Mouse (Mus musculus) midbrain, postnatal 0 days (tissue): ENCODE data around the gene Tmem132c. TPM values are rescaled to one million over a fixed set of nuclear protein-coding genes. Genes with fewer than 3 reads are reported as not detected.
A peak's percentile ranks its signal among the peaks of the same experiment; 100 is the strongest.

Source experiments
- ATAC-seq: fragments of 200-750 bp; cut with Nextera tagmentation; 2 replicates; pipeline ENCODE4 v1.8.0; 2017; ENCODE audit warnings: moderate number of reproducible peaks, mild to moderate bottlenecking, moderate TSS enrichment, moderate library complexity; ENCODE audit not compliant: low FRiP score
- DNase-seq: peaks from one replicate; pipeline ENCODE4 v3.0.0-alpha.2; 2015; ENCODE audit warnings: low spot score
- H3K27ac ChIP-seq: fragments of 300-500 bp; sonication (generic); 2 replicates; pipeline ENCODE4 v1.5.1; 2014; ENCODE audit warnings: low read depth, mild to moderate bottlenecking, low read length, mixed read lengths
- H3K27me3 ChIP-seq: fragments of 300-500 bp; sonication (generic); 2 replicates; pipeline ENCODE4 v1.6.1; 2014; ENCODE audit warnings: low read length, control low read depth, mixed read lengths; ENCODE audit not compliant: insufficient read depth
- H3K36me3 ChIP-seq: fragments of 300-500 bp; sonication (generic); 2 replicates; pipeline ENCODE4 v1.6.1; 2014; ENCODE audit warnings: low read length, control low read depth, mixed read lengths; ENCODE audit not compliant: insufficient read depth
- H3K4me1 ChIP-seq: fragments of 300-500 bp; sonication (generic); 2 replicates; pipeline ENCODE4 v1.6.1; 2014; ENCODE audit warnings: mild to moderate bottlenecking, control low read depth, antibody characterized with exemption, low read length, mixed read lengths; ENCODE audit not compliant: insufficient read depth
- H3K4me2 ChIP-seq: fragments of 300-500 bp; sonication (generic); 2 replicates; pipeline ENCODE4 v1.6.1; 2014; ENCODE audit warnings: low read depth, mild to moderate bottlenecking, low read length, mixed read lengths; ENCODE audit not compliant: poor library complexity, severe bottlenecking
- H3K4me3 ChIP-seq: fragments of 300-500 bp; sonication (generic); 2 replicates; pipeline ENCODE4 v1.5.1; 2014; ENCODE audit warnings: low read depth, mild to moderate bottlenecking, low read length, moderate library complexity
- H3K9ac ChIP-seq: fragments of 300-500 bp; sonication (generic); replicated peaks from 2 replicates; pipeline ENCODE4 v1.6.1; 2014; ENCODE audit warnings: mild to moderate bottlenecking, low read length, moderate library complexity, mixed read lengths; ENCODE audit not compliant: poor library complexity, severe bottlenecking
- H3K9me3 ChIP-seq: fragments of 300-500 bp; sonication (generic); 2 replicates; pipeline ENCODE4 v1.6.1; 2016; ENCODE audit warnings: low read length, control low read depth
- CTCF ChIP-seq: IDR thresholded peaks from 2 replicates; pipeline ENCODE4 v1.5.1; 2016; ENCODE audit warnings: antibody characterized with exemption, mild to moderate bottlenecking
- WGBS: fragments of 180-500 bp; shearing (Covaris S2); extraction: QIAGEN DNeasy Blood & Tissue Kit; methylation state at CpG from one replicate; pipeline ENCODE4 v1.1.7; 2014; 5-methylcytosine and 5-hydroxymethylcytosine counted together
- polyA plus RNA-seq: library from polyadenylated mRNA; unstranded; fragments of >200 nt; fragmentation: Nextera tagmentation; extraction: Ambion mirVana; gene quantifications from 2 replicates; pipeline ENCODE4 v1.2.1, GENCODE M21; 2015
- total RNA-seq: library from RNA; depleted of rRNA; stranded (reverse); fragments of >200 nt; gene quantifications from 2 replicates; pipeline ENCODE4 v1.2.3, GENCODE M21; 2014

Tmem132c gene
- total and polyA plus RNA-seq, 2 experiments from 2014 or later = 10.2 to 40.0 TPM

- no peak overlapping the region for H3K4me2 ChIP-seq
- TF ChIP-seq CTCF = no peak
- no peaks in the 10 kb centered on the region for H3K36me3 ChIP-seq
- H3K4me1 ChIP-seq = no peaks in the 10 kb centered on the region
- WGBS = 44% methylated on average over 7 of the region's 7 CpGs
- DNase-seq (no peak), ATAC-seq (no peak)
- no peak overlapping the region for H3K4me3 ChIP-seq
- no peaks in the 10 kb centered on the region for H3K9me3 ChIP-seq
- no peaks in the 10 kb centered on the region for H3K27me3 ChIP-seq
- H3K27ac ChIP-seq = no peak overlapping the region
- H3K9ac ChIP-seq = no peak overlapping the region
Measured at GRCm38 (mm10) chr5:127502838-127503237, 261.2 kb downstream of the Tmem132c start.

DNA sequence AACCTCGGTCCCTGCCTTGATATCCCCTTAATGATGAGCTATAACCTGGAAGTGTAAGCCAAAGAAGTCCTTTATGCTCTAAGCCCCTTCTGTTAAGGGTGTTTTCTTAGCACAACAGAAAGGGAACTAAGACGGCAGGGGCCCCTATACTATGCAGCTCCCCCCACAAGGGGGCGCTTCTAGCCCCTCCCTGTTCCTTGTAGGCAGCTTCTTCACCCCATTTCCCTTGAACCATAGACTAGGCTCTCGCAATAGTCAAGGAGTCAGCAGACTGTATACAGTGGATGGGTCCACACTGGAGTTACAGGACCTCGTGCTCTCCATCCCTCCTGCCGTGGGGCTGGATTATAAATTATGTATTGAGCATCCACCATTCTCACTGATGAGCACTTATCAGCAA, 264.1 kb downstream of the Tmem132c start:
- H3K9me3 ChIP-seq = no peaks in the 10 kb centered on the region
- H3K27me3 ChIP-seq = no peaks in the 10 kb centered on the region
- ATAC-seq = no peak
- no peak overlapping the region for H3K27ac ChIP-seq
- no peak overlapping the region for H3K9ac ChIP-seq
- no peaks in the 10 kb centered on the region for H3K4me1 ChIP-seq
- no peaks in the 10 kb centered on the region for H3K36me3 ChIP-seq
- DNase-seq = no peak
- 58% methylated on average over 6 of the region's 6 CpGs for WGBS
- no peak for TF ChIP-seq CTCF
- no peak overlapping the region for H3K4me3 ChIP-seq
- no peak overlapping the region for H3K4me2 ChIP-seq

GRCm38 (mm10) chr5:127511653-127512052, 270.0 kb downstream of the Tmem132c start:
- Histone ChIP-seq H3K27ac (no peak overlapping the region), H3K9ac (no peak overlapping the region), H3K4me2 (no peak overlapping the region), H3K9me3 (no peaks in the 10 kb centered on the region), H3K4me3 (no peak overlapping the region), H3K27me3 (no peaks in the 10 kb centered on the region), H3K4me1 (no peaks in the 10 kb centered on the region), H3K36me3 (no peaks in the 10 kb centered on the region)
- TF ChIP-seq CTCF = peak; percentile 56
- no peak for ATAC-seq
- DNase-seq = peak; percentile 24
- WGBS = 92% methylated on average over 6 of the region's 6 CpGs

DNA sequence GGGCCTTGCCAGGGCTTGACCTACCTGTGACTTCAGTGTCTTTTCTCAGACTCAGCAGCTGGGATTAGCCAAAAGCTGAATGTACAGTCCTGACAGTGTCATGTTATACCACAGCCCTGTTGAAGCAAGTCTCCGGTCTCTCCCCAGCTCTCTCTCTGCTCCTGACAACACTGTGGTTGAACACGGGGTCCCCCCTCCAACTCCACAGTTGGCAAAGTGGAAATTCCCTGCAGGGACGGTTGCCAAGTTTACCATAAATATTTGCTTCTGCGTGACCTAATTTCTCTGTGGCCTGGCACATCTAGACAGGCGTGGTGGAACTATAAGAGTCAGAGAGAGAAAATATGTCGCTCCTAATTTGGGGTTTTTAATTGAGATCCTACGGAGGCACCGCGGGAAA, 274.4 kb downstream of the Tmem132c start:
- ATAC-seq = no peak
- H3K4me2 ChIP-seq = no peak overlapping the region
- no peaks in the 10 kb centered on the region for H3K4me1 ChIP-seq
- H3K27ac ChIP-seq = no peak overlapping the region
- TF ChIP-seq CTCF = no peak
- H3K9me3 ChIP-seq = no peaks in the 10 kb centered on the region
- 84% methylated on average over 9 of the region's 9 CpGs for WGBS
- no peak overlapping the region for H3K4me3 ChIP-seq
- no peak for DNase-seq
- no peak overlapping the region for H3K9ac ChIP-seq
- H3K36me3 ChIP-seq = no peaks in the 10 kb centered on the region
- no peaks in the 10 kb centered on the region for H3K27me3 ChIP-seq

- DNase-seq (peak; percentile 54), ATAC-seq (no peak)
- Histone ChIP-seq H3K27ac (no peak overlapping the region), H3K36me3 (no peaks in the 10 kb centered on the region), H3K4me2 (no peak overlapping the region), H3K27me3 (no peaks in the 10 kb centered on the region), H3K4me3 (no peak overlapping the region), H3K4me1 (no peaks in the 10 kb centered on the region), H3K9ac (no peak overlapping the region), H3K9me3 (no peaks in the 10 kb centered on the region)
- WGBS = 71% methylated on average over 9 of the region's 9 CpGs
- peak; percentile 67 for TF ChIP-seq CTCF
Measured at GRCm38 (mm10) chr5:127522744-127523476, 281.3 kb downstream of the Tmem132c start.

DNA sequence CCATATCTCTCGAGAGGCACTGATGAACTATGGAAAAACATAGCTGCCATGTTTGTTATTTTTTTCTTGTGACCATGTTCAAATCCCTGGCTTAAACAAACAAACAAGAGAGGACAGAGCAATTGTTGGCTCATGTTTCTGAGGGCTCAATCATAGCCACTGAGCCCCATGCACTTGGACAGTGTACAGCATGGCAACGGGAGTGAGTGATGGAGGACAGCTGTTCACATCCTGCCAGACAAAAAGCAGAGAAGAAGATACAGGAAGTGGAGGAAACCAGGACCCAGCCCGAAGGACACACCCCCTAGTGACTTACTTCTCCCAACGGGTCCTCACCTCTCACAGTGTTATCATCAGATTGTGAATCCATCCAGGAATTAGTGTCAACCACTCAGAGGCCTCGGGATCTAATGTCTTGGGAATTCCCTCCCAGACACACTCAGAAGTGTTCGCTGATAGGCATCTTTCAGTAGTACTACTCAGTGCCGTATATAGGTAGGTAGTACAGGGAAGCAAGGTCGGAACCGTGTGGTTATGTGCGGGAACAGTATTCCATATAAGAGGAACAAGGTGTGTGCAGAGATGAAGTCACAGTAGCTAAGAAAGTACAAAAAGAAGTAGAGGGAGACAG, 285.9 kb downstream of the Tmem132c start:
- H3K4me2 ChIP-seq = no peak overlapping the region
- H3K27me3 ChIP-seq = no peaks in the 10 kb centered on the region
- no peak for TF ChIP-seq CTCF
- no peaks in the 10 kb centered on the region for H3K9me3 ChIP-seq
- H3K27ac ChIP-seq = no peak overlapping the region
- DNase-seq (no peak), ATAC-seq (no peak)
- 87% methylated on average over 10 of the region's 10 CpGs for WGBS
- H3K4me3 ChIP-seq = no peak overlapping the region
- no peaks in the 10 kb centered on the region for H3K36me3 ChIP-seq
- H3K9ac ChIP-seq = no peak overlapping the region
- no peaks in the 10 kb centered on the region for H3K4me1 ChIP-seq
